Mouse (Mus musculus) splenic B cell, adult 2 months (primary cell): Measurements from ENCODE around the gene Traf5.

ENCODE experiments used
- DNase-seq: peaks from one replicate; pipeline ENCODE4 v3.0.0-alpha.2; 2011; ENCODE audit warnings: low read depth, low spot score
- H3K27me3 ChIP-seq: 2 replicates; pipeline ENCODE4 v1.6.1; 2012; ENCODE audit warnings: mild to moderate bottlenecking, low read length, moderate library complexity, mixed read lengths; ENCODE audit not compliant: control insufficient read depth, poor library complexity, insufficient read depth, severe bottlenecking
- H3K36me3 ChIP-seq: 2 replicates; pipeline ENCODE4 v1.6.1; 2012; ENCODE audit warnings: mild to moderate bottlenecking, low read length, moderate library complexity, mixed read lengths; ENCODE audit not compliant: control insufficient read depth, poor library complexity, insufficient read depth, severe bottlenecking

Traf5 gene

DNA sequence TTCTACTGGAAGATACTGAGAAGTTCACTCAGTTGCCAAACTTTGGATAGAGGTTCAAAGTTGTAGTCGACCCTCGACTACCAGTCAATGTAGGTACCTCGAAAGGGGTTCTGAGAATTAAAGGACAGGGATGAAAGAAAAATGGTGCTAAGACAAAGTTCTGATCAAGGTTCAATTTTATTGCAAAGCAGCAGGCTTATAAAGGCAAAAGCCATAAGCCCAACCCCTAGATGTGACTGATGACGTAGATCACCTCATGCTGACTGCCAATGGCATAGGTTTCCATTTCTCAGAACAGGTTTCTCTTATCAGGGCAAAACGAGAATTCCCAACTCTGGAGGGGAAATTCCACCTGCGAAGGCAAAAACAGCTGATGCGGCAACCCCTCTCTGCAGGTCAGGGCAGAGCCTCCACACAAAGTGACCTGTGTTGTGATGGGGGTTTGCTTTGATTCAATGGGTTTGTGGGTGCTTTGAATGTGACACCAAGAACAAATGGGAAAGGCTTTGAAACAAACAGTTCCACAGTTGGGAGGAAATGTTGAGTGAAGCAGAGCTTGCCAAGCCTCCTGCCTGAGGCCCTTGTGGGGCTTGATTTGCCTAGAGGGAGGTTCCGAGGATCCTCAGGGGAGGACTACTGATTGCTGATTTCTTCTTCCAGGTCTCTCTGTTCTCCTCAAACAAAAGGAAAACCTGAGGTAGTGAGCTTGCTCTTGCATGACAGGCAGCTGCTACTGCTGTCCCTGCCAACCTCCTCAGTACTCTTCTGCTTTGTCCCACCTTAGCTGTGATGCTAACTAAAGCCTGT, 105.5 kb downstream of the Traf5 start:
- Histone ChIP-seq H3K27me3 (no peaks in the 10 kb centered on the region), H3K36me3 (no peaks in the 10 kb centered on the region)
- DNase-seq: peak; percentile 36

GRCm38 (mm10) chr1:191981426-191982102, 110.8 kb downstream of the Traf5 start:
- DNase-seq: no peak
- Histone ChIP-seq H3K36me3 (no peaks in the 10 kb centered on the region), H3K27me3 (no peaks in the 10 kb centered on the region)

DNA sequence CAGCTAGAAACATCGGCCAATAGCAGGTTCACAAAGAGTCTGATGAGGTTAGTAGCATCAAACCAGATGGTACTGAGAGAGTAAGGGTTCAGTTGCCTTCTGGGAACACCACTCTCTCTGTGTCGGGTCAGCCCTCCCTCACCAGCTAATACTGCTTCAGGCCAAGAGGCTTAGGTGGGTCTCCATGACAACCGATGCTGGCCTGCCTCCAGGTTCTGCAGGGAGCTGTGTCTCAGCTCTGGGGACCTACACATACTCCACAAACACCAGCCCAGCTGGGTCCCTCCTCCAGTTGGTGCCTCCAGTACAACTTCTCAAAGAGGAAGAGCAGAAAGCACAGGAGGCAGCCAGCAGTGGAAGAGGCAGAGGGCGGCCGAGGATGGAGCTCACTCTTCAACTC, 115.2 kb downstream of the Traf5 start, which contains the start of gene Rd3:
Gene Rd3 (plus strand): TSS at position 184 of the 400 bp plus-strand sequence.
- H3K27me3 ChIP-seq: no peaks in the 10 kb centered on the region
- H3K36me3 ChIP-seq: no peaks in the 10 kb centered on the region
- DNase-seq: no peak

DNA sequence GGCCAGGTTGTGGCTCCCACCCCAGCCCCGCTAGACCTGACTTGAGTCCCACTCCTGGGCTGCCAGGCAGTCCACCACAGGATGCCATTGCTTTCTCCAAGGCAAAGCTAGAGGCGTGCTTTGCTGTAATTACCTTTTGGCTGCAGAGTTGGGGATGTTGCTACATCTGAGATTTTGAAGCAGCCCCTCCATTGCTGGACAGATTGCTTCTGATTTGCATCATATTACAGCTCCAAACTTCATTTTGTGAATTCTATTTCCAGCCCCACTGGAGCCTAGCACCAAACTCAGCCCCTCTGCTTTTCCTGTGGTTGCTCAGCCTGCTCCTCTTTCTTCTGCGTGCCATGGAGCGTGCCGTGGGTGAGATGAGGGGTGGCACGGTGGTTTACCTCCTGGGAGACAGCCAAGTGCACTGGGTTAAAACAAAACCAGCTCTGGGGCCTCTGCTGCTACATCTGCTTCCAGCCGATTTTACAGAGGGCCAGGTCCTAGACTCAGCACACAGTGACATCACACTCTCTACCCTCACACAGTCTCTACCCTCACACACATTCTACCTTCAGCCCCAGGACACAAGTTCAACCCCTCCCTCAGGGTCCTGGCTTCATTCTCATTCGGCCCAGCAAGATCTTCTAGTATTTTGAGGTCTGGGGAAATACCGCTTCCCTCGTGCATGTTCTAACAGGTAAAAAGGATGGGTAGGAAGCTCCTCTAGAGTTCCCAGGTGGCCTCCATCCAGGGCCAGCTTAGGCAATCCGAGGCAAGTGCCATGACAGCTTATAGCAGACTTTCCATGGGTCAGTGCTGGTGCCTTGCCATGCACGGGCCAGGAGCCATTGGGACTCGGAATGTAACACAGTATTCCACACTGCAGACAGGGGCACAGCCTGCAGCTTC, 117.6 kb downstream of the Traf5 start:
- no peaks in the 10 kb centered on the region for H3K27me3 ChIP-seq
- H3K36me3 ChIP-seq: no peaks in the 10 kb centered on the region
- no peak for DNase-seq

DNA sequence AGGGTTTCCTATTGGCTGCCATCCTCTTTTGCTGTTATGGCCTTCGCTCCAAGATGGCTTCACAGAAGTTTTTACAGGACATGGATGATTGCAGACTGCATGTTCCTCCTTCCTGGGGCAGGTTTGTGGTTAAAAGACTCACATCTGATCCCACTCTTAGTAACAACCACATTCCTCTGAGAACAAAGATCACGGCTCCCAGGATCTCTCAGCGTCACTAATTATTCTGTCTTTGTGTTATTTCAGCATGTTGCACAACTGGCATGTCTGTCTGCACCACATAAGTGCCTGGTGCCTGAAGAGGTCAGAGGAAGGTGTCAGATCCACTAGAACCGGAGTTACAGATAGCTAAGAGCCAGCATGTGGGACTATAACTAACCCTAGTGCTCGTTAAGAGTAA, 122.4 kb downstream of the Traf5 start:
- no peak for DNase-seq
- H3K27me3 ChIP-seq: no peaks in the 10 kb centered on the region
- H3K36me3 ChIP-seq: no peaks in the 10 kb centered on the region

- DNase-seq: peak; percentile 94
- Histone ChIP-seq H3K36me3 (no peaks in the 10 kb centered on the region), H3K27me3 (no peaks in the 10 kb centered on the region)
Measured at GRCm38 (mm10) chr1:191964773-191965481, 127.4 kb downstream of the Traf5 start.

GRCm38 (mm10) chr1:191963948-191964772, 128.2 kb downstream of the Traf5 start:
- no peaks in the 10 kb centered on the region for H3K27me3 ChIP-seq
- no peaks in the 10 kb centered on the region for H3K36me3 ChIP-seq
- DNase-seq: peak; percentile 83

DNA sequence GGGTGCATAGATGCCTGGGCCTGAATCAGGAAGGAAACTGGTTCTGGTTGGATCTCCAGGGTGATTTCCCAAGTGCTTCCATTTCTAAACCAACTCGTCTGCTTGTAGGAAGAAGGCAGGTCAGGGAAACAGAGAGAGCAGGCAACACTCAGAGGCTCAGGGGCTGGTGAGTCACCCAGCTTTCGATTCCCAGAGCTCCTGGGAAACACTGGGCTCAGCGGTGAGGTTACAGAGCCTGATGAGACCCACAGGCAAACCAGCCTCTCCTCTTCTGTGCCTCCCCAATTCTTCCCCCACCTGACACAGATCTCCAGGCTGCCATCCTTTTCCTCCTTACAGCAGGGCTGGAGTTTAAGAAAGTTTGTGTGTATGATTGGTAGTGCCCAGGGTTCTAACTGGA, 128.9 kb downstream of the Traf5 start:
- H3K36me3 ChIP-seq: no peaks in the 10 kb centered on the region
- no peaks in the 10 kb centered on the region for H3K27me3 ChIP-seq
- DNase-seq: no peak

DNA sequence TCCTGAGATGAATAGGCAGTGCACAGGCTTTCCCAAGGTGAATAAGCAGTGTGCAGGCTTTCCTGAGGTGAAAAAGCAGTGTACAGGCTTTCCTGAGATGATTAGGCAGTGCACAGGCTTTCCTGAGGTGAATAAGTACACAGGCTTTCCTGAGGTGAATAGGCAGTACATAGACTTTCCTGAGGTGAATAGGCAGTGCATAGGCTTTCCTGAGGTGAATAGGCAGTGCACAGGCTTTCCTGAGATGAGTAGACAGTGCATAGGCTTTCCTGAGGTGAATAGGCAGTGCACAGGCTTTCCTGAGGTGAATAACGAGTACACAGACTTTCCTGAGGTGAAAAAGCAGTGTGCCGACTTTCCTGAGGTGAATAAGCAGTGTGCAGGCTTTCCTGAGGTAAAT, 131.4 kb downstream of the Traf5 start:
- Histone ChIP-seq H3K36me3 (no peaks in the 10 kb centered on the region), H3K27me3 (no peaks in the 10 kb centered on the region)
- no peak for DNase-seq

GRCm38 (mm10) chr1:191957321-191957720, 135.0 kb downstream of the Traf5 start:
- no peak for DNase-seq
- H3K36me3 ChIP-seq: no peaks in the 10 kb centered on the region

GRCm38 (mm10) chr1:191956871-191957270, 135.5 kb downstream of the Traf5 start:
- no peaks in the 10 kb centered on the region for H3K36me3 ChIP-seq
- no peak for DNase-seq
- no peaks in the 10 kb centered on the region for H3K27me3 ChIP-seq

More at GRCm38 (mm10) chr1:191957321-191957720, 135.0 kb downstream of the Traf5 start:
- no peaks in the 10 kb centered on the region for H3K27me3 ChIP-seq

DNA sequence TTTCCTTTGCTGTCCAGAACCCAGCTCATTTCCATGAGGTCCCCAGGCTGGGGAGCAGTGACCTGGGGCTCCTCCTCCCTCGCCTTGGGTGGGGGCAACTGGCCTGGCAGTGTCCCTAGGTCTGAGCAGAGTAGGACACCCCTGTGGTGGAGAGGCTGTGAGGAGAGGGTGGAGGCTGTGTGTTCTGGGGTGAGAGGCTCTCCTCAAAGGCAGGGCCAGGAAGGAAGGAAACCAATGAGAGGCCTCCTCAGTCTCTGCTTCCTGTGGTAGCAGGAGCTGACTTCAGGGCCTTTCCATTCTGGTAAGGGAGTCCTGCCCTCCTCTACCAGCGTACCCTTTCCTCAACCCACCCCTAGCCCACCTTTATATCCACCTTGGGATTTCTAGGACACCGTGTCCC, 136.1 kb downstream of the Traf5 start:
- H3K36me3 ChIP-seq: no peaks in the 10 kb centered on the region
- H3K27me3 ChIP-seq: no peaks in the 10 kb centered on the region
- DNase-seq: no peak

- DNase-seq: no peak
- Histone ChIP-seq H3K36me3 (no peaks in the 10 kb centered on the region), H3K27me3 (no peaks in the 10 kb centered on the region)
Measured at GRCm38 (mm10) chr1:191955101-191955500, 137.3 kb downstream of the Traf5 start.
